Mouse (Mus musculus): ENCODE results near the gene Slc9a7.

Gene Slc9a7

GRCm38 (mm10) chrX:20291282-20292039 is at the start of gene Slc9a7:
Slc9a7 (minus strand) TSS chrX:20291807.
- DNase-seq (ENCODE audit: low spot score in 2 of 2) = peak; percentile 61 to 64

GRCm38 (mm10) chrX:20335722-20336121 is 44.1 kb upstream of the Slc9a7 start:
- DNase-seq (ENCODE audit: low spot score in 2 of 2) = peak; percentile 21 to 42

- DNase-seq (ENCODE audit: low spot score in 2 of 2) = peak; percentile 6 to 25
Observed at GRCm38 (mm10) chrX:20332756-20333155, 41.1 kb upstream of the Slc9a7 start.

GRCm38 (mm10) chrX:20307215-20307614 is 15.6 kb upstream of the Slc9a7 start:
- DNase-seq (ENCODE audit: low spot score in 2 of 2) = no peak

- no peak for DNase-seq (ENCODE audit: low spot score in 2 of 2)
Observed at GRCm38 (mm10) chrX:20305941-20306340, 14.3 kb upstream of the Slc9a7 start.

- no peak for DNase-seq (ENCODE audit: low spot score in 2 of 2)
Observed at GRCm38 (mm10) chrX:20303280-20303679, 11.7 kb upstream of the Slc9a7 start.

GRCm38 (mm10) chrX:20292040-20292417 is 422 bp upstream of the Slc9a7 start:
- peak in 1 of 2 experiments; percentile 4 for DNase-seq (ENCODE audit: low spot score in 2 of 2)

- DNase-seq (ENCODE audit: low spot score in 2 of 2) = peak in 1 of 2 experiments; percentile 2
Observed at GRCm38 (mm10) chrX:20290715-20291114, 892 bp downstream of the Slc9a7 start.

GRCm38 (mm10) chrX:20288674-20289073 is 2.9 kb downstream of the Slc9a7 start:
- no peak for DNase-seq (ENCODE audit: low spot score in 2 of 2)

- no peak for DNase-seq (ENCODE audit: low spot score in 2 of 2)
Observed at GRCm38 (mm10) chrX:20286254-20286653, 5.4 kb downstream of the Slc9a7 start.

GRCm38 (mm10) chrX:20279424-20279823 is 12.2 kb downstream of the Slc9a7 start:
- DNase-seq (ENCODE audit: low spot score in 2 of 2) = no peak

GRCm38 (mm10) chrX:20273854-20274253 is 17.8 kb downstream of the Slc9a7 start:
- DNase-seq (ENCODE audit: low spot score in 2 of 2) = no peak

GRCm38 (mm10) chrX:20271980-20272379 is 19.6 kb downstream of the Slc9a7 start:
- DNase-seq (ENCODE audit: low spot score in 2 of 2) = no peak

- no peak for DNase-seq (ENCODE audit: low spot score in 2 of 2)
Observed at GRCm38 (mm10) chrX:20269980-20270379, 21.6 kb downstream of the Slc9a7 start.

GRCm38 (mm10) chrX:20264370-20264769 is 27.2 kb downstream of the Slc9a7 start:
- DNase-seq (ENCODE audit: low spot score in 2 of 2) = no peak

- DNase-seq (ENCODE audit: low spot score in 2 of 2) = no peak
Observed at GRCm38 (mm10) chrX:20228102-20228501, 63.5 kb downstream of the Slc9a7 start.

- DNase-seq (ENCODE audit: low spot score in 2 of 2) = no peak
Observed at GRCm38 (mm10) chrX:20221486-20221885, 70.1 kb downstream of the Slc9a7 start.

- no peak for DNase-seq (ENCODE audit: low spot score in 2 of 2)
Observed at GRCm38 (mm10) chrX:20185616-20186015, 106.0 kb downstream of the Slc9a7 start.

GRCm38 (mm10) chrX:20176792-20177191 is 114.8 kb downstream of the Slc9a7 start:
- DNase-seq (ENCODE audit: low spot score in 2 of 2) = no peak

- no peak for DNase-seq (ENCODE audit: low spot score in 2 of 2)
Observed at GRCm38 (mm10) chrX:20168430-20168829, 123.2 kb downstream of the Slc9a7 start.

- DNase-seq (ENCODE audit: low spot score in 2 of 2) = no peak
Observed at GRCm38 (mm10) chrX:20164984-20165383, 126.6 kb downstream of the Slc9a7 start.

GRCm38 (mm10) chrX:20162322-20162711 is 129.3 kb downstream of the Slc9a7 start:
- DNase-seq (ENCODE audit: low spot score in 2 of 2) = peak; percentile 10 to 33

- DNase-seq (ENCODE audit: low spot score in 2 of 2) = no peak
Observed at GRCm38 (mm10) chrX:20161687-20162321, 129.8 kb downstream of the Slc9a7 start.

Data from frontal cortex, postnatal 36 days (tissue).